Mouse (Mus musculus): Measurements from ENCODE around the gene Cnn1.

- TF ChIP-seq HCFC1 (IDR thresholded peaks at IDR 0.05; ENCODE audit: borderline replicate concordance, insufficient read depth, low read length) (no peak), CHD2 (IDR thresholded peaks at IDR 0.05; ENCODE audit: low read depth, low read length) (no peak), ZNF384 (IDR thresholded peaks at IDR 0.05; ENCODE audit: low read depth, low read length) (no peak), ZC3H11A (IDR thresholded peaks at IDR 0.05; ENCODE audit: borderline replicate concordance, low read depth, low read length) (no peak), MAFK (IDR thresholded peaks at IDR 0.05; ENCODE audit: insufficient read depth, low read depth, low read length) (no peak)
These were observed 41.0 kb upstream of the Cnn1 start for GRCm38 (mm10) chr9:22058011-22058424.
